Mouse (Mus musculus) midbrain, embryonic 16.5 days (tissue): Measurements from ENCODE around the gene Scgb3a1. TPM values are rescaled to one million over a fixed set of nuclear protein-coding genes. Genes with fewer than 3 reads are reported as not detected.

Source experiments
- ATAC-seq: fragments of 200-750 bp; cut with Nextera tagmentation; 2 replicates; pipeline ENCODE4 v1.8.0; 2017; ENCODE audit warnings: moderate TSS enrichment
- H3K27ac ChIP-seq: fragments of 300-500 bp; sonication (generic); 2 replicates; pipeline ENCODE4 v1.5.1; 2014; ENCODE audit warnings: mild to moderate bottlenecking, low read length, mixed read lengths
- H3K27me3 ChIP-seq: fragments of 300-500 bp; sonication (generic); 2 replicates; pipeline ENCODE4 v1.6.1; 2014; ENCODE audit warnings: low read depth, low read length, mixed read lengths; ENCODE audit not compliant: control insufficient read depth, insufficient read depth
- H3K36me3 ChIP-seq: fragments of 300-500 bp; sonication (generic); 2 replicates; pipeline ENCODE4 v1.6.1; 2014; ENCODE audit warnings: mild to moderate bottlenecking, low read length, moderate library complexity, mixed read lengths; ENCODE audit not compliant: control insufficient read depth, insufficient read depth
- H3K4me1 ChIP-seq: fragments of 300-500 bp; sonication (generic); 2 replicates; pipeline ENCODE4 v1.6.1; 2014; ENCODE audit warnings: mild to moderate bottlenecking, low read length, mixed read lengths; ENCODE audit not compliant: control insufficient read depth, insufficient read depth
- H3K4me2 ChIP-seq: fragments of 300-500 bp; sonication (generic); 2 replicates; pipeline ENCODE4 v1.6.1; 2014; ENCODE audit warnings: mild to moderate bottlenecking, low read length, mixed read lengths
- H3K4me3 ChIP-seq: fragments of 300-500 bp; sonication (generic); 2 replicates; pipeline ENCODE4 v1.5.1; 2014; ENCODE audit warnings: low read depth, mild to moderate bottlenecking, low read length, moderate library complexity, mixed read lengths
- H3K9ac ChIP-seq: fragments of 300-500 bp; sonication (generic); 2 replicates; pipeline ENCODE4 v1.6.1; 2014; ENCODE audit warnings: low read depth, low read length, mixed read lengths
- H3K9me3 ChIP-seq: fragments of 300-500 bp; sonication (generic); replicated peaks from 2 replicates; pipeline ENCODE4 v1.6.1; 2014; ENCODE audit warnings: mild to moderate bottlenecking, low read length, mixed read lengths; ENCODE audit not compliant: control insufficient read depth, poor library complexity, severe bottlenecking
- WGBS: fragments of 180-500 bp; shearing (Covaris S2); extraction: QIAGEN DNeasy Blood & Tissue Kit; methylation state at CpG from one replicate; pipeline ENCODE4 v1.1.7; 2014; 5-methylcytosine and 5-hydroxymethylcytosine counted together
- polyA plus RNA-seq: library from polyadenylated mRNA; unstranded; fragments of >200 nt; fragmentation: Nextera tagmentation; extraction: Ambion mirVana; gene quantifications from 2 replicates; pipeline ENCODE4 v1.2.1, GENCODE M21; 2015

The Scgb3a1 gene
- polyA plus RNA-seq, 1 experiment from 2014 or later = 0.70 TPM

DNA sequence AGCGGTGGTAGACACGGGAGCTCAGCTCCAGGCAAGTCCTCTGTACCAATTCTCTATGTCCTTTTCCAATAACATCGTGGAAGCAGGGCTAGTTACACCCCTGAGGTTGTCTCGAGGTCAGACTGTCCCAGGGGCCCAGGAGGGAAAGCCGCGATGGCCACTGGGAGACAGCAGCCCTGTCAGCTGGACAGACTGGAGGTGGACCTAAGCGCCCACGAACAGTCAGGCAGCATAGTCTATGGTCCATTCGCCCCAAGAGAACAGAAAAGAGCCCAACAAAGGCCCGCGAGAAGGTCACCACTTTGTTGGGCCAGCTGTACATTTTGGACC, 10.4 kb upstream of the Scgb3a1 start:
- peak; percentile 43; the same call in 1 of the 2 replicates for ATAC-seq

GRCm38 (mm10) chr11:49654651-49655050, 8.8 kb upstream of the Scgb3a1 start:
- Histone ChIP-seq H3K9me3 (no peaks in the 10 kb centered on the region), H3K4me2 (no peak overlapping the region), H3K4me1 (peaks cover 3% of the 10 kb centered on the region), H3K36me3 (no peaks in the 10 kb centered on the region), H3K4me3 (no peak overlapping the region), H3K9ac (no peak overlapping the region), H3K27ac (no peak overlapping the region), H3K27me3 (no peaks in the 10 kb centered on the region)
- ATAC-seq = no peak
- 89% methylated on average over 5 of the region's 5 CpGs for WGBS

More for the DNA sequence above, 10.4 kb upstream of the Scgb3a1 start:
- Histone ChIP-seq H3K27me3 (no peaks in the 10 kb centered on the region), H3K9ac (no peak overlapping the region), H3K4me2 (peak overlapping the region; percentile 41), H3K36me3 (no peaks in the 10 kb centered on the region), H3K9me3 (no peaks in the 10 kb centered on the region), H3K4me3 (no peak overlapping the region), H3K27ac (no peak overlapping the region), H3K4me1 (peaks cover 3% of the 10 kb centered on the region)
- 36% methylated on average over 11 of the region's 11 CpGs for WGBS

DNA sequence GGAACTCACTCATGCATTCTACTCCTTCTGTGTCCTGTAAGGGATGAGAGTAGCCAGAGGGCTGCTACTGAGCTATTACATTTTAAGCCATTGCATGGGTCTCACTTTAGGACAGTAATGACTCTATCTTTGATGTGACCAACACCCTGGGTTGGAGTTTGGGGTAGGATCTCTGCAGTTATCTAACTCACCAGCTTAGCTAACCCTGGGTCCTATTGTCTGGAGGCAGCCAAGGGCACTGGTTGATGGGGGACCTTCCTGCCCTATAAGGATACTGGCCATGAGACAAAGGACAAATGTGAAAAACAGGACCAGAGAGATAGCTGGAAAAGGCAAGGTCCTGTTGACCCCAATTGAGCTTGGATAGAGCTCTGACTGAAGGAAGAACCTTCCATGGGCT, 7.9 kb upstream of the Scgb3a1 start:
- Histone ChIP-seq H3K27me3 (no peaks in the 10 kb centered on the region), H3K36me3 (no peaks in the 10 kb centered on the region), H3K4me2 (no peak overlapping the region), H3K27ac (no peak overlapping the region), H3K9me3 (no peaks in the 10 kb centered on the region), H3K9ac (no peak overlapping the region), H3K4me3 (no peak overlapping the region), H3K4me1 (peaks cover 3% of the 10 kb centered on the region)
- ATAC-seq = no peak

- Histone ChIP-seq H3K27me3 (no peaks in the 10 kb centered on the region), H3K9me3 (no peaks in the 10 kb centered on the region), H3K9ac (no peak overlapping the region), H3K36me3 (no peaks in the 10 kb centered on the region), H3K27ac (no peak overlapping the region), H3K4me3 (no peak overlapping the region), H3K4me2 (no peak overlapping the region), H3K4me1 (peaks cover under 1% of the 10 kb centered on the region; the same call in 1 of the 2 replicates)
- 88% methylated on average over 4 of the region's 4 CpGs for WGBS
- no peak for ATAC-seq
These were observed 5.3 kb upstream of the Scgb3a1 start for GRCm38 (mm10) chr11:49658065-49658464.

- Histone ChIP-seq H3K36me3 (no peaks in the 10 kb centered on the region), H3K27me3 (no peaks in the 10 kb centered on the region), H3K9ac (no peak overlapping the region), H3K4me3 (no peak overlapping the region), H3K9me3 (no peaks in the 10 kb centered on the region), H3K27ac (no peak overlapping the region; the same call in 1 of the 2 replicates), H3K4me2 (no peak overlapping the region), H3K4me1 (no peaks in the 10 kb centered on the region)
- 68% methylated on average over 10 of the region's 10 CpGs for WGBS
- no peak for ATAC-seq
These were observed 4.5 kb upstream of the Scgb3a1 start for GRCm38 (mm10) chr11:49658791-49659469.

- H3K4me3 ChIP-seq = no peak overlapping the region
- H3K27ac ChIP-seq = no peak overlapping the region
- no peaks in the 10 kb centered on the region for H3K9me3 ChIP-seq
- H3K36me3 ChIP-seq = no peaks in the 10 kb centered on the region
- no peak overlapping the region for H3K4me2 ChIP-seq
- H3K4me1 ChIP-seq = no peaks in the 10 kb centered on the region
- no peak overlapping the region for H3K9ac ChIP-seq
- 76% methylated on average over 7 of the region's 7 CpGs for WGBS
- H3K27me3 ChIP-seq = no peaks in the 10 kb centered on the region
- ATAC-seq = no peak
These were observed 4.0 kb upstream of the Scgb3a1 start for GRCm38 (mm10) chr11:49659470-49659799.

DNA sequence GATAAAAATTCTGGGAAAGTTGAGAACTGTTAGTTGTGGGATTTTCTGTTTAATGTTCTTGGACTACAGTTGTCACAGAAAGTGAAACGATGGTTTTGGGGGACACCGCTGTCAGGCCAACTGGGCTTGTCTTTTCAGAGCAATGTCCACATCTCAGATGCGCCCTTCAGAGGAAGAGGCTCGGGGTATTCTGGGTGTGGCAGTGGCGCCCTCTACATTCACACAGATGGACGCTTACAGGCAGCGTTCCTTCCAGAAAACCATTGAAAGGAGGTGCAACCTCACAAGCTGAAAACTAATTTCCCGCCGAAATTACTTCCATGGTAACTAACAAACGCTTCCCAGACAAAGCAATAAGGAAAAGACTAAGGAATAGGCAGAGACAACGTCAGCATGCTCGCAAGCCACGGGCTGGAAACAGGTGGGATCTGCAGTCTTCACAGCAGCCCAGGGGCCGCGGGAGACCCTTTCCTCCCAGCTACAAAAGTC, 1.1 kb upstream of the Scgb3a1 start:
- Histone ChIP-seq H3K4me1 (no peaks in the 10 kb centered on the region), H3K9me3 (no peaks in the 10 kb centered on the region), H3K27me3 (no peaks in the 10 kb centered on the region), H3K9ac (no peak overlapping the region), H3K27ac (no peak overlapping the region), H3K4me2 (no peak overlapping the region), H3K4me3 (no peak overlapping the region), H3K36me3 (no peaks in the 10 kb centered on the region)
- ATAC-seq = no peak
- 55% methylated on average over 15 of the region's 15 CpGs for WGBS

DNA sequence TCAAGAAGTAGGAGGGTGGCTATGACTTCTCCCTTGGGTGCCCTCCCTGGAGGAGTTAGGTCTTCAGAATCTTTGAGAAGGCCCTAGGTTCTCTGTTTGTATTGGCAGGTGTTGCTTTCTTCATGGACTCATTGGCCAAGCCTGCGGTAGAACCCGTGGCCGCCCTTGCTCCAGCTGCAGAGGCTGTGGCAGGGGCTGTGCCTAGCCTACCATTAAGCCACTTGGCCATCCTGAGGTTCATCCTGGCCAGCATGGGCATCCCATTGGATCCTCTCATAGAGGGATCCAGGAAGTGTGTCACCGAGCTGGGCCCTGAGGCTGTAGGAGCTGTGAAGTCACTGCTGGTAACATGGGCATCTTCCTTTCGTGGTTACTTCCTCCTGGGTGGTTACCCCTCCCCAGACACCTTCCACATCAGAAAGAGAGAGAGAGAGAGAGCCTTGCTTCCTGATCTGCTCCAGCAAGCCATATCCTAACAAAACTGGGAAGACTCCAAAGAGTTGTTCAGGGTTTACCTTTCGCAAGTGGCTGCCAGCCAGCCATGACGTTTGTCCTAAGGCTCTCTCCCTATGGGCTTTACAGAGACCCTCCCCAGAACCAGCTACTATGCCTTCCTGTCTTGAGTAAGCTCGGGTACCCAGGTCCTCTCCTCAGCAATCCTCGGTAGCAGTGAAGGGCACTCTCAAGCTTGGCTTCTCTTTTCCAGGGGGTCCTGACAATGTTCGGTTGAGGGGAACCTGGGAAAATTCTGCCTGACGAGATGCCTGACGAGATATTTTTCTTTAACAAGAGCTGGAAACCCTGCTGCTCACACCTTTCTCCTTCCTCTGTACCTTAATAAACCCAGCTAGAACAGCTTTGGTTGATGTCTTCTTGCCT, 1.1 kb downstream of the Scgb3a1 start:
- H3K4me3 ChIP-seq = no peak overlapping the region
- no peaks in the 10 kb centered on the region for H3K27me3 ChIP-seq
- H3K9ac ChIP-seq = no peak overlapping the region
- no peak overlapping the region for H3K27ac ChIP-seq
- no peak overlapping the region for H3K4me2 ChIP-seq
- H3K4me1 ChIP-seq = no peaks in the 10 kb centered on the region
- peak; percentile 40; the same call in 1 of the 2 replicates for ATAC-seq
- 85% methylated on average over 12 of the region's 12 CpGs for WGBS
- no peaks in the 10 kb centered on the region for H3K9me3 ChIP-seq
- H3K36me3 ChIP-seq = no peaks in the 10 kb centered on the region

GRCm38 (mm10) chr11:49665462-49665861, 2.1 kb downstream of the Scgb3a1 start:
- Histone ChIP-seq H3K27ac (no peak overlapping the region), H3K9ac (no peak overlapping the region), H3K4me1 (no peaks in the 10 kb centered on the region), H3K4me3 (no peak overlapping the region), H3K9me3 (no peaks in the 10 kb centered on the region), H3K27me3 (no peaks in the 10 kb centered on the region), H3K4me2 (no peak overlapping the region), H3K36me3 (no peaks in the 10 kb centered on the region)
- no peak for ATAC-seq
- 85% methylated on average over 4 of the region's 4 CpGs for WGBS
